Mouse (Mus musculus) left cerebral cortex, adult 8-10 months (tissue): ENCODE data around the gene Sipa1l2. TPM values are rescaled to one million over a fixed set of nuclear protein-coding genes. Genes with fewer than 3 reads are reported as not detected.

Source experiments
- DNase-seq, 2 experiments: peaks; one replicate each; pipeline ENCODE4 v3.0.0; 2022; ENCODE audit warnings: low spot score in 2 of 2
- total RNA-seq, 4 experiments: library from RNA; stranded (reverse); gene quantifications; 2 replicates each; pipeline ENCODE4 v1.2.4; 2022

The Sipa1l2 gene
- total RNA-seq, 4 experiments from 2014 or later = 37.1 to 40.6 (median 38.6) TPM

DNA sequence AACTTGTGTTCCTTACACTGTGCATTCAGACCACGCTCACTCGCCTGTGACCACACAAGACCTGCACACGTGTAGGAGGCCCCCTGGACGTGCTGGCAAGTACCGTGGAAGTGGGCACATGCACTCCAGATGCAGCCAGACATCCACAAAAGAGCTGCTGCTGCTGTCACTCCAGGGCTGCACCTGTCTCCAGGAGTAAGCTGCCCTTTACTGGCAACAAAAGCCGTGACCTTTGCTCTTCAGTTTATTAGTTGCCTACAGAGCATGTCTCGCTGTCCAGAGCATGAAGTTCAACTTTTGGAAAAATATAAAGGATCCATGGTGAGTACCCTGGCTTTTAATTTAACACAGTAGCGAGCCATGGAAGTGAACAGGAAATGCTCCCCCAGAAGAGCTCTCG is 98.2 kb downstream of the Sipa1l2 start:
- DNase-seq = no peak

DNA sequence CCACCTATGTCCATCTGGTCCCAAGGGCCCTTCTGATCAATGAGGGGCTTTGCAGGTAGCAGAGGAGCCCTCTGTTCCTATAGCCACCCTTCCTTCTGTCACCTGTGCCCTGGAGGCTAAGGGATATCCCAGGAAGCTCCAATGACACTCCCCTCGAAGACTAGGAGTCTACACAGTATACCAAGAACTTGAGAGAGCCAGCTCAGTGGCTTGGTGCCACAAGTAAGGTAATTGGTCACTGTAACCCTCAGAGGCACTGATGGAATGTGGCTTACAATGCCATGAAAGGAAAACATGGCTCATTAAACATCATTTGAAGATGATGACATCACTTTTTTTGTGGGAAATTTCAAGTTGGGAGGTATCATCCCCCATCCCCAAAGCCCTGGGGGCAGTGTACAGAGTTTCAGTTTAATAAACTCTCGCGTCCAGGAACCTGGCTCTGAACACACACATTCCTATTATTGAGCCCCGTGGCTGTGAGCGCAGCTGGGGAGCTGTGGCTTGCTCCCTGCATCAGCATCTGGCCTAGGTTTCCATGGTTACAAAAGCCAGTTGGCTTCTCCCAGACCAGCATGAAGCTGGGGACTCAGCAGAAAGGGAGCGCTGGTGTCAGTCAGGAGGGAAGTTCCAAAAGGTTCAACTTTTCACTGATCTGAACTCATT is 104.3 kb downstream of the Sipa1l2 start:
- peak in 1 of 2 experiments; percentile 21 for DNase-seq

DNA sequence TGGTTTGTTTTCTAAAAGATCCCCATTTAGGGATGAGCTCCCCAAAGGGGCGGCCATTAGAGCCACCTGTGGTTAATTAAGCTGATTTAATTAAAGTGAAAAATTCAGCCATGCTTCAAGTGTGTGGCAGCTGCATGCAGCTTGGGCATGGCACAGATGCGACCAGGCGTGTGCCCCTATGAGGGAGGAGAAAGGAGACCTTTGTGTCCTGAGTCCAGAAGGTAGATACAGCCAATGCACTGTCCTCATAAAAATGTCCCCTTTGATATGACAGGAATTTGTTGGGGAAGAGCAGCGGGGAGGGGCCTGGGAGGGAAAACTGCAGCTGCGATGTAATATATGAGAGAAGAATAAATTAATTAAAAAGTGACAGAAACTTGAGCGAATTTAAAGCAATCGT is 106.7 kb downstream of the Sipa1l2 start:
- no peak for DNase-seq

DNA sequence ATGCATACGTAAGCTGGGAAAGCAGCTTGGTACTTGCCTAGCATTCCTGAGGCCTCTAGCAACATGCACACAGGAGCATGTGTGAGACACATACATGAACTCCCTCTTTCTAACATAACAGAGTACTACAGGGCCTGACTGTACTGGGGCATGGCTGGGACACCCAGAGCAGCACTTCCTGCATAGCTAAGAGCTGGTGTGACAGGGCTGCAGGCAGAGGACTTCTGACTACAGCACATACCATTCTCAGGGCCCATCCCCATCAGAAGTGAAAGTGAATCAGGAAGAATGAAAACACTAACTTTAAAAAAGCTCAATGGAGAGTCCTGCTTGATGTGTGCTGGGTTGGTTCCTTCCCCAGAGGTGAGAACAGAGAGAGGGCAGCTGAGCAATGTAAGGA is 108.1 kb downstream of the Sipa1l2 start:
- DNase-seq = no peak

DNA sequence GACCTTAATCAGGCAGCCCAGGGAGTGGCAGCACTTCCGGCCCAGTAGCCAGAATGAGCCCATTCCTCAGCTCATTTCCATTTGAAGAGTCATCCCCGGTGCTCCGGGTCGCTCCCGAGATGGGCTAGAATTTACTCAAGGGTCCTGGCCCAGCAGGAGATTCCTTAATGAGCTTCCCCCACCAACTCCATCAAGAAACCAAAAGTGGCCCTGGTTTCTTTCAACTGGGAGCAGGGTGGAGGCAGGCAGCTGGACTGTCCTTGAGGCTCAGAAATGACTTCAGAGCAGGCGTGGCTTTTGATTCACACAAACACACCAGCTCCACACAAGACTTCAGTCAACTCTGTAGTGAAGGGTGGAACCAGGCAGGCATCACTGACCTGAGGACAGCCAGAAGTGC is 109.0 kb downstream of the Sipa1l2 start:
- no peak for DNase-seq

DNA sequence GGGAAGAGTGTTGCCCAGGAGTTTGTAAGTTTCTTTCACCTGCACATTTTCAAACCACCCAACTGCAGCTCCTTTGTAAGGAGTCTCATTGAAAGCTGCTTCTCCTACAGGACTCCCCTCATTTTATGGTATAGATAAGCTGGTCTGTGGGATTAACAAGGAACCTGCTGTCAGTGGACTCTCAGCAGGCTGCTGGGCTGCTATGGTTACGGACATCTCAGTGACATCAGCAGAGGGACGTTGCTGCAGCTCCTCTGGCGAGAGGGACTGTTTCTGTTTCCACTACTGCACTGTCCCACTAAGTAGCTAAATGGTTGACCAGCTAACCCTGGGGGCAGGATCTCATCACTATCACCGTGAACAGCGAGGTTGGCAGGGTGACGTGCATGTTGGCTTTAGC is 120.6 kb downstream of the Sipa1l2 start:
- no peak for DNase-seq

DNA sequence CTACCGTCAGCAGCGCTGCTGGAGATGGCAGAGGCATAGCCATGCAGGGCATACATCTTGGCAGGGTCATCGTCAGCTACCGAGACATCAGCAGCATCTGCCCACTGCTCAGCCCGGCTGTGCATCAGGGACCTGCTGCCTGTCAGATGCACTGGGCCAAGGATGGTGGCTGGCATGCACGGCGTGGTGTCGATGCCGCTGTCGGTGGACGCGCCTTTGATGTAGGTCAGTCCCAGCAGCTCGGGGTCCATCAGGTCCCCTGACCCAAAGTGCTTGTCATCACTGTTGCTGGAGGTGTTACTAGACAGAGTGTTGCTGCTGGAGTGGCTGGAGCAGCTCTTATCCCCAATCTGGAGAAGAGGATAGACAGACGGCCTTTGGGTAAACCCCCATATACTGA is 122.1 kb downstream of the Sipa1l2 start:
- no peak for DNase-seq

DNA sequence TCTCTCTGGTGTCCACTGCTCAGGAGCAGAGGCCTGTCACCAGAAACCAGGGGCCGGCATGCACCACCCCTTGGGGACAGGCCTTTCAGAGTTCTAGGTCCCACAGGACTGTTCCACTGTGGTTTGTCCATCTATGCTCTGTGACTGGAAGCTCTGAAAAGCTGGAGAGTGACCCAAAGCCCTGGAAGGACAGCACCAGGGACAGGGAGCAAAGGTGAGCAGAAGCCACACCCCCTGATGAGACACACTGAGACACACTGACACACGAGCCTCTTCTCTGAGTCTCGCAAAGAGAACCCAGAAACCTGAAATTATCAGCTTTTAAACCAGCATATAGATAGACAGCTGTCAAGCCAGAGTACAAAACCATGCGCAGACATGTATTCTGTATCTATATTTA is 123.4 kb downstream of the Sipa1l2 start:
- DNase-seq = no peak

DNA sequence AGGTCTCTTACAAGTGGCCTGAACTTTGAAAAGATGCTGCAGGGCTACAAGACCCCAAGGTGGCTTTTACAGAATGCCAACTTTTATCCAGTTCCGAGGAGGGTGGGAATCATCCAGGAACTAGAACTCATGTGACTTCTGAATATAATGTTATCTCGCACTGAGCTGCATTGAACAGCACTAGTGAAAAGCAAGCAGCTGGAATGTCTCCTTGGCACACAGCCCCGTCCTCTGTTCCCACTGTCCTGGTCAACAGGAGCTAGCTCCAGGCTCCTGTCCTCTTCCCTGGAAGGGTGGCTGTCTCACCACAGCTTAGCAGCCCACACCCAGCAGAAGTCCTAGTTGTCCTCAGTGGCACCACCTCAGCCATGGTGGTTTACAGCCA is 124.4 kb downstream of the Sipa1l2 start:
- DNase-seq = no peak

DNA sequence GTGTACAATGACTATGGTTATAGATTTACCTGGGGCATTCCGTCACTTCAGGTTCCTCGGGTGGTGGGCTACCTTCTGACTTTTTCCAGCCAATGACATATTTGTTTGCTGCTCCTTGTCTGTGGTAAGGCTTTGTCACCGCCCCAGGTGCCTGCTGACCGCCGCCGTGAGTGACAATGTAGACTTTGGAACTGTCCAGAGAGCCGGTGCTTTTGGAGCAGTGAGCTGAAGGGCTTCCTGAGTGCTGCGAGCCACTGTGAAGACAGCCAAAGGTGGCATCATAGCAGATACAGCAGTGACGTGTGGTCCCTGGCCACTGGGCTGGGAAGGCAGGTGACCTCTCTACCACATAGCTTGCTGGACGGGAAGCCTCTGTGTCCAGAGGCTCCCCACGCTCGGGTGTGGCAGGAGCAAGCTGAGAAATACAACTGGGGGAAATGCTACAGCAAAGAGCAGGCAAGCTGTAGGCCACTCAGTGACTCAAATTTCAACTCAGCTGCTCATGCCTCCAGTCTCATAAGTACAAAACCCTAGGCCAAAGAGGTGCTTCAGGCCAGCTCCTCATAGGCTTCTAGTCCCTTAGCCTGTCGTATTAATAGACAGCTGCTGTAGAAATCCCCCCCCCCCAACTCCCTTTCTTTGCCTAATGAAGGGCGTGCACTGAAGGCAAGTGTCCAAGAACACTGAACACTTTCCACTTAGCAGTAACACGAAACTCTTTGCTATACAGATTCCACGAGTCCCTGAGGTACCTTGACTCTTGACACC is 125.0 kb downstream of the Sipa1l2 start:
- DNase-seq = no peak

DNA sequence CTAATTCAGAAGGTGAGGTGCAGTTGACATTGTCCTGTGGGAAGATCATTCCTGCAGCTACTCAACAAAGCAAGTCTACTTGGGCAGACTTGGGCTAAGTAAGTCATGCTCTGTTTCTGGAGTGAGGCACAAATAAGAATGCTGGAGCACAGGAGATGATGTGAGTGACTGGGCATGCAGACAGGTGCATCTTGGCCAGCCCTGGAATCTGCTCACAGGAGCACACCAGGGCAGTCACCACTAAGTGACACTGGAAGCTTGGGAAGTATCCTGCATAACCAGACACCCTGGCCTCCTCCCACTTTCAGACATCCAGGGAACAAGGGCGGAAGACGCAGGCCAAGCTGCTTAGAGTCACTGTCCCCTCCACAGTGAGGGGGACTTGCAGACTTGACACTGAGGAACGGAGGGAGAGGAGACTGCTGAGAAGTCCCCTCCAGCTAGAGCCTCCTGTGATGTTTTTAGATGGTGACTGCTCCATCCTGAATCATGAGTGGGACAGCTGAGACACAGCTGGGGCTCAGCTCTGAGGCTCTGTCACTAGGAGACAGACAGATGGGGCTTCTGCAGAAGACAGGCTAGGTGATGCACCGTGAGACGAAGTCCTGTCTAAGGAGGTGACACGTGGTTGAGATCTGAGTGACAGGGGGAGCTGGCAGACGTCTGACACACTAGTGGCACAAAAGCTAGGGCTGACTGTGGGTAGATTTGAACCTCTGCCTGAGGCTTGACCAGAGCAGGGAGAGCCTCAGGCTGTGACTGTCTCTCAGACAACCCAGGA is 134.1 kb downstream of the Sipa1l2 start:
- no peak for DNase-seq

DNA sequence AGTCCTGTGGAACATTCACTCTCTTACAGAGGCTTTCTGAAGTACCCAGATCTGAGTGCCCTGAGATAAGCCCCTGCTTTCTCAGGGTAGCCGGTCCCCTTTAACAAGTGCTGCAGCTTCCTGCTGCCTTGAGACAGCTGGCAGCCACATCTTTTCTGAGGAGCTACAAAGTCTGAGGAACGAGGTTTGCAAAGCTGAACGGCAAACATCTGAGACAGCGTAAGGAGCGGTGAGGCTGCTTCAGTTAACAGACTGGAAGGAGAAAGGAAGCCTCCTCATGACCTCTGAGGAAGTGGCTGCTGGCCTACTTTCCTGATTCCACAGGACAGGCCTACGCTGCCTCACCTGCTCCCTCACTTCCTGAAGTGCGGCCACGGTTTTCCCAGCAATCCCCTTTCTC is 135.5 kb downstream of the Sipa1l2 start:
- no peak for DNase-seq

DNA sequence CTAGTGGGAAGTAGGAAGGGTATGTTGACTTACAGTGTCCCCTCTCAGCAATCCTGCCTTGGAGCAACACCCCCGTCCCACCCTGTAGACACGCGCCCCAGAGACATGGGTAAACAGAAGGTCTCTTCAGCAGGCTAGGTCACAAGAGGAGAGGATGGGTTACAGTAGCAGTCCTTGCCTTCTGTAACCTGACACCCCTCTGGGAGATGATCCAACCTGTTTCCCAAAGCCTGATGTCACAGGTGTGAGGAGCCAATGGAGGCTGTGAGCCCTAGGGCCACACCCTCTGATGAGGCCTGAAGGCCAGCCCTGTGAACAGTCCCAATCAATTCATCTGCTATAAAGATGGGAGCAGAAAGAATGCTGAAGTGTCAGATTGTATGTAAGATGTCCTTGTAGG is 138.3 kb downstream of the Sipa1l2 start:
- DNase-seq = no peak

DNA sequence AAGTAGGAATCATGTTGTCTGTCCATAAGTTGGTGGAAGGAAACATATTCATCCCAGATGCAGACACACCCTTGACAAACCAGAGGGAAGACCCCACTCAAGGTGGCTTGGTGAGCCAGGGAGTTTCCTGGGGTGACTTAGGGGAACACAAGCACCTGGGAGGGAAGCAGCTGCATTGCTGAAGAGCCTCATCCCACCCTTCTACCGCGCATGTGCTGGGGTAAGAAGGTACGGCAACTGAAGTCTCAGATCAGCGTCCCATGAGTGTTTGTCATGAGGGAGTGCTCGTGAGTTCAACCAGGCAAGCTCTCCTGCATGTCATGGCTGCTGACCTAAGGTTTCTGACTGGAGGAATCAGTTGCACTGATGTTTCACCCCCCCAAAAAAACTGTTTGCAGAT is 138.8 kb downstream of the Sipa1l2 start:
- no peak for DNase-seq

DNA sequence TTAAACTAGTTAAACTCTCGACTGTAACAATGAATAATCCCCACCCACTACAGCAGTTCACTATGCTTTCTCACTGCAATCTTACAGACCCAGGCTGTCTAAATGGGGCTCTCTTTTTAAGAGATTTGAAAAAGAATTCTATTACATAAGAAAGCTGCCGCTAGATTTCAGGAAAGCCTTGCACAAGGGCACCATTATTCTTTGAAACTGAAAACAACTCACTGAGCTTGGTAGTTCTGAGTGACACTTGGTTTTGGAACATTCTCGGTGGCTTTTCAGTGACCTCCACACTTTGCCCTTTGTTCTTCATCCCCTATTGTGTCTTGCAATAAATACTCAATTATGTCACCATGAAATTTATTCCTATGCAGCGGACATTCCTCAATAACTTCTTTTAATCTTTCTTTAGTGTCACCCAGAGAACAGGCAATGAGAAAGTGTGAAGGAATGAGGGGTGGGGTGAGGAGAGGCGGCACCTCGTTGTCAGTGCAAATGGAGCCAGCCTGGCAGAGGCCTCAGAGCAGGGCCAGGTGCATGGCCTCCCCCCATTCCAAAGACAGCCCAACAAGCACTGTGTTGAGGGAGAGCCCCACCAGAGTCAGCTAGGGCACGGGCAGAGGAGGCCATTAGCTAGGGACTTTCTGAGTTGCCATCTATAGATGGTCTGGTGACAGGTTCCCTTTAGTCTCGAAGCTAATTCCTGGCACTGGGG is 140.5 kb downstream of the Sipa1l2 start:
- DNase-seq = no peak

DNA sequence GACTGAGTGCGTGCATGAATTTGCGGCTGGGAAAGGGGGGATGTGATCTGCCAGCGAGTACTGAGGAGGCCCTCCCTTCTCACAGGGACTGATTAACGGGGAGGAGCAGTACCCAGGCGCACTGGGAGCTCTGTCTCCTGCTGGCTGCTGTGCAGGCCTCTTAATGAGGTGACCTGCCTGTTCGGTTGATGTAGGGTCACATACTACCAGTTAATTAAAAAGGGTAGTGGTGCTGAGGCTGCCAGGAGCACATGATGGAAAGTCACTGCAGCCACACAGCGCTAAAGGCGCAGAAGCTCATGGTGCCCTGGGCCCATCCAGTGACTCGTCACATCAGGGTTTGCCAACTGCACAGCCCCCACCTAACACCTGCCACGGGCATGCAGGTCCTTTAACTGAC is 145.7 kb downstream of the Sipa1l2 start:
- no peak for DNase-seq

DNA sequence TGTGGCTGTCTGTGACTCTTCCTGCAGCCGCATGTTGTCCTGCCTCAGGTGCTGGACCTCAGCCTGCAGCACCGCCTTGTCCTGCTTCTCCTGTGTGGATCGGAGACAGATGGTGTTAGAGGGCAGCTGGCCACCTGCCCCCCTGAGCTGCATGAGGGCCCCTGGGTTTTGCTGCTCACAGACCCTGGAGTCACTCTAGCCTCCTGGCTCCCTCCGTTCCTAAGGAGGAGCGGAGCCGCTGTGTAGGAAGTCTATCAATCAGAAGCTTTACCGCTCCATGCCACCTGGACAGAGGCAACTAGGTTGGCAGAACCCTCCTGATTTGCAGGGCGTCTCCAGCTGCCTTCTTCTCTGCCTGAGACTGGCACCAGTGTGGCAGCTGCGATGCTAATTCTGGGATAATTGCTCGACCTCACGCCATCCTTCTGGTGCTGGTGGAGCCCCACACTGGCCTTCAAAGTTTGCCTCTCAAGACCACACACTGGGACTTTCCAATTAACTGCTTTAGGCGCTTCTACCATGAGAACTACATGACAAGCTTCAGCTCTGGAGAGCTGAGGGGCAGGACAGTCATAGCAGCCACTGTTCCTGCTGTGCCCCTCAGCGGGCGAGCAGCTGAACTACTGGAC is 150.3 kb downstream of the Sipa1l2 start:
- no peak for DNase-seq

DNA sequence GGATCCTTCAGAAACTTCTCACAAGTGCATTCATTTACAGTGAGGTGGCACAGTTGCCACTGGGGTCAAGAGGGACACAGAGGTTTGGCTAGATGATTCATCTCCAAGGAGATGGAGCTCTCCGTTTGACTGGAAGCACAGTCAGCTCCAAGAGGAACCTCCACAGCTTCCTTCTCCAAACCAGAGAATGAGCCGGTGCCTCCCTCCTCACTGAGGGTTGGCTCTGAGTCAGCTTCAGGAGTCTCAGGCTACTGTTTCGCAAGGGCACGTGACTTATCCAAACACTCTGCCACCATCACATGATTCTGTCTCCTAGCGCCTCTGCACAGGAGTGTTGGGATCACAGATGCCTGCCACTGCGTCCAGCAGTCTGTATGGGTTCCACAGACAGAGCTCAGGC is 153.5 kb downstream of the Sipa1l2 start:
- DNase-seq = no peak

DNA sequence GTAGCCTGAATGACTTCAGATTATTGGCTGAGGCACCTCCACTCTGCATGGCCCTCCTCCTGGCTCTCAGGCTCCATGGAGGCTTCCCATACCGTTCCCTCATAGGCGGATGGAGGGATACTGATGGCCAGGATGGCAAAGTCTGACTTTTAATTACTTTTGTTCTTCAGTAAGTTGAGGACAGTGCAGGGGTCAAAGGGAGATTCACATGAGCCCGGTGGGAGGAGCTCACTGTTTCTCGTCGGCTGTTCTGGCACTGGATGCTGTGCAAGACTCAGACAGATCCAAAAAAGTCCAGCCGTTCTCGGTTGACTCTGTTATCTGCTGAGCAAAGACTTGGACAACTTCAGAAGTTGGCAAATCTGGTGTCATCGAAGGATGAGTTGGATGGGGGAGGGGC is 155.0 kb downstream of the Sipa1l2 start:
- no peak for DNase-seq

DNA sequence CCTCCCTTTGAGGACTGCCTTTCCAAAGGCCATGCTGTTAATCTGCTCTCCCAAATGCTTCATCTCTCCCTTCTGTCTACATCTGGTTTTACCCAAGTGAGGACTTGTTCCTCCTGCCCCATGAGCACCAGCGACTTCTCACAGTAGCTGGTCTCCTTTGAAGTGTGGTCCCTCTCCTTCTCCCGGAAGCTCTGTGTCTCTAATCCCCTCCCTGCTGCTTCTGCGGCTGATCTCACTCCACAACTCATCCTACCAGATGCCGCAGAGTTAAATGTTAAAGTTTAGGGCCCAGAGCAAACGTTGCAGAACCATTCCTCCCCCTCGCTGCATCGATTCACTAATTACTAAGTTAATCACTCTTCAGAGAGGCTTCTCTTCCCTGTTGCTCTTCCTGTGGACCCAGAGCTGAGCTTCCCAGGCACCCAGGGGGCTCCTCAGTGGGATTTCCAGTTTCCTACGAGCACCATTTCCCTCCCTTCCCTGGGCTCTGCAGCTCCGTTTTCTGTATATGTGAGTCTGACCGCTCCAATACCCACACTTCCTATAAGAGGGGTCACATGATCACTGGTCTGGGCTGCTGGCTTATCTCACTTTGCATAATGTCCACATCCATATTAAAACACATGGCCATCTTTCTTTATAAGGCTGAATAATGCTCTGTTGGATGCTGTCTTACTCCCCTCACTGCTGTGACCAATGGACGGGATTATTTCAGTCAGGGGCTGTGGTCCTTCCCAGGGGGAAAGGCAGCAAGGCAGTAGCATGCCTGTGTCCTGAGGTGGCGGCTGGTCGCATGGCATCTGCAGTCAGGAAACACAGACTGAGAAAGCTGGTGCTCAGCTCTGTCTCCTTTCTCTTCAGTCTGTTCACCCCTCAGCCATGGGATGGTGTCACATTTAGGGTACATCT is 156.4 kb downstream of the Sipa1l2 start:
- no peak for DNase-seq
